Mouse (Mus musculus): ENCODE measurements around the gene Tmem150a.

DNA sequence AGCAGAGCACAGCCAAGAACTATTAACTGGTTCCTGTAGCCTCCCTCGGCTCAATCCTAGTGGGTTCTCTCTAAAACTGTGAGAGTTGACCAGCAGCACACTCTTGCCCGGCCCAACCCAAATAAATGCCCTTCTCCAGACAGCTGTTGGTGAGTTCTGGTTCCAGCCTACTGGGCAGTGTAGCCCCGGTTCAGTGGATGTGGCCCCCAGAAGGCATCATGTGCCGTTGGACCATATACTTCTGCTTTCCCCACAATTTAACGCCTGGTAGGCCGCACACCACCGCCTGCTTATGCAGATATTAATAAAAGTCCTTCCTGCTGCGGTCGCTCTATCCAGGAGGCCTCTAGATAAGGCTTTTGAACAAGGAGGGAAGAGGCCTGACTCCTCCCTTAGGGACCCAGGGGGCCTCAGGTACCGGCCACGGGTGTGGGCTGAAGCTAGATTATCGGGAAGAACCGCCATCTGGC, 34.3 kb downstream of the Tmem150a start:
- no peak for TF ChIP-seq CTCF (IDR thresholded peaks at IDR 0.05; ENCODE audit: low read depth, low read length)
- TF ChIP-seq POLR2A (IDR thresholded peaks at IDR 0.05; ENCODE audit: extremely low read depth, insufficient read depth, low read length) = no peak
